Mouse (Mus musculus) thymus, adult 2 months (tissue): Measurements from ENCODE around the gene Erbb2. TPM values are rescaled to one million over a fixed set of nuclear protein-coding genes. Genes with fewer than 3 reads are reported as not detected.
A peak's percentile ranks its signal among the peaks of the same experiment; 100 is the strongest.

Experiments used
- DNase-seq: peaks from one replicate; pipeline ENCODE4 v3.0.0; 2021
- H3K27ac ChIP-seq: fragments of 200-500 bp; 2 replicates; pipeline ENCODE4 v1.5.1; 2012; ENCODE audit warnings: low read length, control low read depth; ENCODE audit not compliant: control insufficient read depth, insufficient read depth
- H3K27me3 ChIP-seq: fragments of 200-500 bp; 2 replicates; pipeline ENCODE4 v1.6.1; 2012; ENCODE audit warnings: mild to moderate bottlenecking, low read length, moderate library complexity, mixed read lengths; ENCODE audit not compliant: control insufficient read depth, insufficient read depth
- H3K36me3 ChIP-seq: fragments of 200-500 bp; 2 replicates; pipeline ENCODE4 v1.6.1; 2012; ENCODE audit warnings: mild to moderate bottlenecking, low read length, moderate library complexity; ENCODE audit not compliant: control insufficient read depth, insufficient read depth
- H3K4me1 ChIP-seq: fragments of 200-500 bp; replicated peaks from 2 replicates; pipeline ENCODE4 v1.6.1; 2012; ENCODE audit warnings: low read length; ENCODE audit not compliant: control insufficient read depth, insufficient read depth
- H3K4me3 ChIP-seq: fragments of 200-500 bp; 2 replicates; pipeline ENCODE4 v1.5.1; 2012; ENCODE audit warnings: mild to moderate bottlenecking, low read length, control low read depth, moderate library complexity; ENCODE audit not compliant: control insufficient read depth, insufficient read depth
- CTCF ChIP-seq: fragments of 200-500 bp; IDR thresholded peaks from 2 replicates; pipeline ENCODE4 v1.5.1; 2012; ENCODE audit warnings: mild to moderate bottlenecking, control low read depth, low read length, moderate library complexity, borderline replicate concordance; ENCODE audit not compliant: control insufficient read depth, poor library complexity, insufficient read depth; ENCODE audit errors: extremely low read depth
- POLR2A ChIP-seq: fragments of 200-500 bp; IDR thresholded peaks from 2 replicates; pipeline ENCODE4 v1.6.1; 2012; ENCODE audit warnings: mild to moderate bottlenecking, low read length, control low read depth, moderate library complexity; ENCODE audit not compliant: control insufficient read depth, poor library complexity, insufficient read depth; ENCODE audit errors: extremely low read depth
- WGBS: fragments of 180-500 bp; shearing (Covaris S2); methylation state at CpG from one replicate; pipeline ENCODE4 v1.1.7; 2018; 5-methylcytosine and 5-hydroxymethylcytosine counted together
- polyA plus RNA-seq: library from polyadenylated mRNA; depleted of rRNA; stranded (reverse); fragments of >200 nt; gene quantifications from 2 replicates; pipeline ENCODE4 v1.2.3, GENCODE M21; 2012

Erbb2 gene
- polyA plus RNA-seq, 1 experiment, result 6.6 TPM

DNA sequence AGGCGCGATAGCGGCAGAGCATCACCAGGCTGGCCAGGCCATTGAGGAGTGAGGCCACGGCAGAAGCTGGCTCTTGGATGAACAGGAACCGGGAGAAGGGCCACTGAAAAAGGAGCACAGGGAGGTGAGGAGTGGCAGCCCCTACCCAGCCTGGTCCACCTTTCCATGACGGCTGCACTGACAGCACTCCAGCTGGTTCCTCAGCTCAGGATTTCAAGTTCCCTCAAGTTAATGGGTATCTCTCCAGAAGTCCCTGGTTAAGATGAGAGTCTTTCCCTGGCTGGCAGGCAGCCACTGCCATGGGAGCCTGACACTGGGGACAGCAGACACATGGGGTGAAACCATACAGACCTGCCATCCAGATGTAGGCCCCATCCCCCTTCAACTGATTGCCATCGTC, 14.3 kb upstream of the Erbb2 start:
- WGBS, result 98% methylated on average over 7 of the region's 7 CpGs
- no peaks in the 10 kb centered on the region for H3K27me3 ChIP-seq
- H3K4me3 ChIP-seq, result no peak overlapping the region
- no peak overlapping the region for H3K27ac ChIP-seq
- no peak for DNase-seq
- TF ChIP-seq CTCF, result no peak
- no peaks in the 10 kb centered on the region for H3K36me3 ChIP-seq
- peaks cover 24% of the 10 kb centered on the region for H3K4me1 ChIP-seq

GRCm38 (mm10) chr11:98400161-98400726, 12.0 kb upstream of the Erbb2 start, which contains the start of gene Pgap3:
Gene Pgap3 (minus strand): TSS chr11:98400490.
- H3K4me3 ChIP-seq, result peak within 1 kb of the TSS; percentile 73
- peak within 1 kb of the TSS; percentile 56 for H3K27ac ChIP-seq
- TF ChIP-seq CTCF (peak; percentile 43; the same call in 1 of the 2 replicates), POLR2A (peak; percentile 56; the same call in 1 of the 2 replicates)
- peaks cover 3% of the 10 kb centered on the region for H3K4me1 ChIP-seq
- H3K36me3 ChIP-seq, result no peaks in the 10 kb centered on the region
- DNase-seq, result peak; percentile 80
- no peaks in the 10 kb centered on the region; the same call in 1 of the 2 replicates for H3K27me3 ChIP-seq
- 1% methylated on average over 40 of the region's 40 CpGs for WGBS

DNA sequence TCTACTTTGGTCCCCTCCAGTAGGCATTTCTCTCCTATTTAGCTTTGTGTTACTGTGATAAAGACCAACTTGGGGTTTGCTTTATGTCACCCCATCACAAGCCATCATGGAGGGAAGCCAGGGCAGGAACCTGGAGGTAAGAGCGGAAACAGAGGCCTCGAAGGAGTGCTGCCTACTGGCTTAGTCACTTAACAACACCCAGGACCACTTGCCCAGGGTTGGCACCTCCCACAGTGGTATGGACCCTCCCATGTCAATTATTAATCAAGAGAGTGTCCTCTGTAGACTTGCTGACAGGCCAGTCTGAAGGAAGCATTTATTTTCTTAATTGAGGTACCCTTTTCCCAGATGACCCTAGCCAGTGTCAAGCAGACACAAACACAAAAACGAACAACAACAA, 11.5 kb upstream of the Erbb2 start:
- 59% methylated on average over 3 of the region's 3 CpGs for WGBS
- Histone ChIP-seq H3K27ac (no peak overlapping the region), H3K4me1 (peaks cover 3% of the 10 kb centered on the region), H3K4me3 (no peak overlapping the region), H3K27me3 (no peaks in the 10 kb centered on the region; the same call in 1 of the 2 replicates), H3K36me3 (no peaks in the 10 kb centered on the region)
- DNase-seq, result no peak
- TF ChIP-seq CTCF (no peak), POLR2A (no peak)

GRCm38 (mm10) chr11:98406621-98407020, 5.6 kb upstream of the Erbb2 start:
- Histone ChIP-seq H3K4me1 (no peaks in the 10 kb centered on the region), H3K36me3 (no peaks in the 10 kb centered on the region), H3K4me3 (no peak overlapping the region), H3K27ac (no peak overlapping the region), H3K27me3 (peaks cover 7% of the 10 kb centered on the region; the same call in 1 of the 2 replicates)
- TF ChIP-seq CTCF (no peak), POLR2A (no peak)
- DNase-seq, result no peak
- 89% methylated on average over 6 of the region's 6 CpGs for WGBS

DNA sequence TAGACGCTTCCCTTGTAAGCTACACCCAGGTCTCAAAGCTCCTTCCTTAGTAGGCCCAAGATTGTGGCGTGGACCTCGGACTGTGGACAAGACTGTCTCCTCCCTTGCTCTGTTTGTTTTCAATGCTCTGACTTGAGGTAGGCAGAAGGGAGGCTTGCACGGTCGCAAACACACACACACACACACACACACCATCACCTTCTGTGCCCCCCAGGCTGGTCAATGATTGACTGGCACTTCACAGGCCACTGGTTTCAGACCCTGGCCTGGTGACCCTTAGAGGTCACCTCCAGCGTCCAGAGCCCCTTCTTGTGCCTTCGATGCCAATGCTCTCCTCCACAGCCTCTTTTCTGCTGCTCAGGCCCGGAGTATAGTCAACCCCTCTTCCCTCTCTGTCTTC, 3.4 kb upstream of the Erbb2 start:
- DNase-seq, result no peak
- peaks cover 5% of the 10 kb centered on the region; the same call in 1 of the 2 replicates for H3K4me1 ChIP-seq
- WGBS, result 84% methylated on average over 8 of the region's 8 CpGs

GRCm38 (mm10) chr11:98409341-98409822, 2.9 kb upstream of the Erbb2 start:
- 10% methylated on average over 10 of the region's 10 CpGs for WGBS
- TF ChIP-seq POLR2A, result no peak
- TF ChIP-seq CTCF, result no peak
- no peaks in the 10 kb centered on the region for H3K36me3 ChIP-seq
- H3K4me1 ChIP-seq, result peaks cover 5% of the 10 kb centered on the region; the same call in 1 of the 2 replicates
- peaks cover 20% of the 10 kb centered on the region for H3K27me3 ChIP-seq
- DNase-seq, result no peak
- no peak overlapping the region for H3K4me3 ChIP-seq
- H3K27ac ChIP-seq, result no peak overlapping the region

More for the DNA sequence above, 3.4 kb upstream of the Erbb2 start:
- Histone ChIP-seq H3K27me3 (peaks cover 20% of the 10 kb centered on the region), H3K4me3 (no peak overlapping the region), H3K27ac (no peak overlapping the region), H3K36me3 (no peaks in the 10 kb centered on the region)
- TF ChIP-seq POLR2A (no peak), CTCF (no peak)

GRCm38 (mm10) chr11:98412797-98413301, 579 bp downstream of the Erbb2 start:
- Histone ChIP-seq H3K4me1 (peaks cover 5% of the 10 kb centered on the region; the same call in 1 of the 2 replicates), H3K36me3 (no peaks in the 10 kb centered on the region), H3K27me3 (peaks cover 20% of the 10 kb centered on the region), H3K27ac (no peak overlapping the region), H3K4me3 (peak overlapping the region; percentile 21)
- WGBS, result 2% methylated on average over 40 of the region's 40 CpGs
- TF ChIP-seq POLR2A (no peak), CTCF (no peak)
- no peak for DNase-seq
